In the genomic region with DNA sequence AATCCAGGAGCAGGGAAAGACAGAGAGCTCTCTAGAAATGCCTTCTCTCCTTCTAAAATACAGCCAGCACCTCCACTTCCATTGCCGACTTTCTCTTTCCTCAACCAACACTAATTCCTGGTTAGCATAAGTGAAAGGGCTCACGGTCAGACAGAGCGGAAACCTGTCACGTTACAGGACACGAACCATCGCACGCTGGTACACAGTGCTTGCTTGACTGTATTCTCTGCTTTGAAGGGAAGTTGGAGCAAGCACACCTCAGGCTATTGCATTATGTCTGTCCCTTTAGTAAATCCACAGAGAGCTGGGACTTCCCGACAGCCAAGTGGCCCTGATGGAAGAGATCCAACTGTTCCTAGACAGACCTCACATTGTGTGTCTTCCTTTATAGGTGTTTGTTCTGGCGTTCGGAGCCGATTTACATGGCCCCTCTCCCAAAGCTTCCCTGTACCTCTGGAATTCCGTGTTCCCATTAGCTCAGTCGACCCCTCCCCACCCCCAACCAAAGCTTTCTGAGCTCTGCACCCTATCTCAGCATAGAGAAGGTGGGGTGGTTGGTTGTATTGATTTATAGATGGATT, we compare ENCODE assay signal across 25 mouse cellular contexts. TPM values are rescaled to one million over a fixed set of nuclear protein-coding genes. Genes with fewer than 3 reads are reported as not detected.
A peak's percentile ranks its signal among the peaks of the same experiment; 100 is the strongest.
DNase-seq lines count a peak whose midpoint lies in the region; ATAC-seq and TF ChIP-seq lines count a peak whose summit lies in the region.
"Had no signal": no experiment of that assay in that cellular context is flagged by ENCODE, and none has a peak within 500 bp of the region (broad histone marks: within the 10 kb centered on the region; RNA-seq: fewer than 3 reads in every experiment).

No protein-coding gene starts in this region.

- TF ChIP-seq CTCF in embryonic fibroblast, embryonic 13.5 days (IDR thresholded peaks at IDR 0.05; ENCODE audit: borderline replicate concordance, insufficient read depth, low read length): no peak

- H3K9me3 ChIP-seq in heart, embryonic 15.5 days (replicated peaks): no peaks in the 10 kb centered on the region
- H3K9me3 ChIP-seq in midbrain, embryonic 11.5 days (ENCODE audit: control insufficient read depth, low read length): no peaks in the 10 kb centered on the region
- no peaks in the 10 kb centered on the region for H3K9me3 ChIP-seq in midbrain, embryonic 13.5 days
- H3K9me3 ChIP-seq: heart, embryonic 10.5 days; hindbrain, embryonic 15.5 days; intestine, embryonic 15.5 days; limb, embryonic 12.5 days; liver, embryonic 15.5 days; lung, embryonic 15.5 days; neural tube, embryonic 15.5 days had no signal

- no peak for TF ChIP-seq POLR2A in embryonic fibroblast, embryonic 13.5 days (IDR thresholded peaks at IDR 0.05; ENCODE audit: low read depth, low read length)

- no peaks in the 10 kb centered on the region for H3K36me3 ChIP-seq in heart, embryonic 15.5 days
- no peaks in the 10 kb centered on the region for H3K36me3 ChIP-seq in midbrain, embryonic 11.5 days (ENCODE audit: control insufficient read depth, insufficient read depth, low read length)
- H3K36me3 ChIP-seq in midbrain, embryonic 13.5 days: no peaks in the 10 kb centered on the region
- H3K36me3 ChIP-seq: heart, embryonic 10.5 days; hindbrain, embryonic 15.5 days; intestine, embryonic 15.5 days; limb, embryonic 12.5 days; liver, embryonic 15.5 days; lung, embryonic 15.5 days; neural tube, embryonic 15.5 days had no signal

- WGBS in heart, embryonic 15.5 days: 69% methylated on average over 13 of the region's 13 CpGs
- 84% methylated on average over 13 of the region's 13 CpGs for WGBS in midbrain, embryonic 11.5 days
- 74% methylated on average over 13 of the region's 13 CpGs for whole genome bisulfite sequencing in midbrain, embryonic 13.5 days

- no peaks in the 10 kb centered on the region for H3K27me3 ChIP-seq in heart, embryonic 15.5 days
- H3K27me3 ChIP-seq in midbrain, embryonic 11.5 days (ENCODE audit: control insufficient read depth, insufficient read depth, low read length): no peaks in the 10 kb centered on the region
- H3K27me3 ChIP-seq in midbrain, embryonic 13.5 days: no peaks in the 10 kb centered on the region
- H3K27me3 ChIP-seq: hindbrain, embryonic 15.5 days; intestine, embryonic 15.5 days; limb, embryonic 12.5 days; liver, embryonic 15.5 days; lung, embryonic 15.5 days; neural tube, embryonic 15.5 days had no signal

- H3K4me3 ChIP-seq in heart, embryonic 15.5 days: no peak overlapping the region
- no peak overlapping the region for H3K4me3 ChIP-seq in midbrain, embryonic 11.5 days (ENCODE audit: low read depth, low read length)
- no peak overlapping the region for H3K4me3 ChIP-seq in midbrain, embryonic 13.5 days (replicated peaks)
- no peak overlapping the region for H3K4me3 ChIP-seq in embryonic fibroblast, embryonic 13.5 days (ENCODE audit: insufficient read depth, low read length)
- H3K4me3 ChIP-seq: erythroblast, embryonic 14.5 days; heart, embryonic 10.5 days; hindbrain, embryonic 15.5 days; intestine, embryonic 15.5 days; limb, embryonic 12.5 days; liver, embryonic 15.5 days; lung, embryonic 15.5 days; neural tube, embryonic 15.5 days had no signal

- no peak overlapping the region for H3K4me2 ChIP-seq in heart, embryonic 15.5 days
- H3K4me2 ChIP-seq in midbrain, embryonic 11.5 days: no peak overlapping the region
- no peak overlapping the region for H3K4me2 ChIP-seq in midbrain, embryonic 13.5 days (replicated peaks)
- H3K4me2 ChIP-seq: hindbrain, embryonic 15.5 days; intestine, embryonic 15.5 days; limb, embryonic 12.5 days; liver, embryonic 15.5 days; lung, embryonic 15.5 days; neural tube, embryonic 15.5 days had no signal

- DNase-seq in heart, adult 11 months: no peak
- peak; percentile 60 for DNase-seq in midbrain, embryonic 11.5 days (ENCODE audit: low spot score, missing footprints)
- no peak for DNase-seq in natural killer cell, adult 2 months (ENCODE audit: low spot score in 2 of 2)
- no peak for DNase-seq in cerebellum, postnatal 25 days
- DNase-seq: adrenal gland, adult 8-10 months; cerebellum, adult 8-10 months; kidney, postnatal 36 days; layer of hippocampus, postnatal 36 days; right cerebral cortex, adult 18-20 months; right cerebral cortex, postnatal 4 days; thymus, postnatal 25 days had no signal

- H3K27ac ChIP-seq in heart, embryonic 15.5 days: peak overlapping the region; percentile 25
- no peak overlapping the region for H3K27ac ChIP-seq in midbrain, embryonic 11.5 days (ENCODE audit: low read depth, low read length)
- H3K27ac ChIP-seq in midbrain, embryonic 13.5 days: no peak overlapping the region
- peak overlapping the region; percentile 14 for H3K27ac ChIP-seq in embryonic fibroblast, embryonic 13.5 days (ENCODE audit: insufficient read depth, low read length)
- H3K27ac ChIP-seq: heart, embryonic 10.5 days; hindbrain, embryonic 15.5 days; intestine, embryonic 15.5 days; limb, embryonic 12.5 days; liver, embryonic 15.5 days; lung, embryonic 15.5 days; macrophage; neural tube, embryonic 15.5 days had no signal

- H3K9ac ChIP-seq in heart, embryonic 15.5 days: no peak overlapping the region
- no peak overlapping the region for H3K9ac ChIP-seq in midbrain, embryonic 11.5 days (ENCODE audit: low read length)
- no peak overlapping the region for H3K9ac ChIP-seq in midbrain, embryonic 13.5 days (replicated peaks)
- H3K9ac ChIP-seq: hindbrain, embryonic 15.5 days; intestine, embryonic 15.5 days; limb, embryonic 12.5 days; liver, embryonic 15.5 days; lung, embryonic 15.5 days; neural tube, embryonic 15.5 days had no signal

- H3K4me1 ChIP-seq in heart, embryonic 15.5 days (replicated peaks): 0 out of 2 replicates have a peak, but pooled peaks cover 4% of the 10 kb centered on the region
- no peaks in the 10 kb centered on the region for H3K4me1 ChIP-seq in midbrain, embryonic 11.5 days (ENCODE audit: control insufficient read depth, insufficient read depth, low read length)
- H3K4me1 ChIP-seq in midbrain, embryonic 13.5 days (replicated peaks): no peaks in the 10 kb centered on the region
- peaks cover 3% of the 10 kb centered on the region; the same call in 1 of the 2 replicates for H3K4me1 ChIP-seq in embryonic fibroblast, embryonic 13.5 days (ENCODE audit: control insufficient read depth, insufficient read depth, low read length)
- H3K4me1 ChIP-seq: heart, embryonic 10.5 days; hindbrain, embryonic 15.5 days; intestine, embryonic 15.5 days; limb, embryonic 12.5 days; liver, embryonic 15.5 days; lung, embryonic 15.5 days; neural tube, embryonic 15.5 days had no signal

- ATAC-seq in heart, embryonic 15.5 days (replicated peaks; ENCODE audit: insufficient number of reproducible peaks, insufficient read depth, low FRiP score, low read depth): no peak
- ATAC-seq in midbrain, embryonic 11.5 days (ENCODE audit: low FRiP score): no peak
- ATAC-seq in midbrain, embryonic 13.5 days: no peak
- ATAC-seq: activated CD4-positive, CD25-positive, alpha-beta regulatory T cell, adult 4 months; forebrain, embryonic 14.5 days; intestine, embryonic 15.5 days had no signal

RNA-seq across cellular contexts. Expression of gene Aebp2, which starts 10.5 kb away (rescaled TPM):
- 7.3 and 9.2 TPM in 2 replicates for polyA plus RNA-seq in heart, embryonic 15.5 days (2015; fragmentation: Nextera tagmentation; extraction: Ambion mirVana)
- 22.3 and 23.1 TPM in 2 replicates for polyA plus RNA-seq in midbrain, embryonic 11.5 days (2014; fragmentation: Nextera tagmentation; extraction: Ambion mirVana)
- 11.3 and 11.7 TPM in 2 replicates for polyA plus RNA-seq in midbrain, embryonic 13.5 days (2015; fragmentation: Nextera tagmentation; extraction: Ambion mirVana)
- polyA plus RNA-seq in embryonic fibroblast, embryonic 13.5 days (2011; ENCODE audit: insufficient read length, low read depth, missing spikeins): 96.3 and 105 TPM in 2 replicates

Comparison
In these comparisons a context has a peak if more than half of its experiments do, and no peak if none do; other contexts are left out.
1. H3K27ac ChIP-seq: peak in heart, embryonic 15.5 days (single experiment) and embryonic fibroblast, embryonic 13.5 days (single experiment); none in midbrain, embryonic 11.5 days (single experiment) and midbrain, embryonic 13.5 days (single experiment).